ENCODE assay signal across 15 mouse cellular contexts in genomic region chr1:62215842-62216241, GRCm38 (mm10).
A peak's percentile ranks its signal among the peaks of the same experiment; 100 is the strongest.
DNase-seq lines count a peak whose midpoint lies in the region; ATAC-seq lines count a peak whose summit lies in the region.
"Had no signal": no experiment of that assay in that cellular context is flagged by ENCODE, and none has a peak within 500 bp of the region (broad histone marks: within the 10 kb centered on the region; RNA-seq: fewer than 3 reads in every experiment).

No protein-coding gene starts in this region.

- H3K36me3 ChIP-seq in embryonic facial prominence, embryonic 14.5 days (ENCODE audit: control insufficient read depth, insufficient read depth, low read length): no peaks in the 10 kb centered on the region
- no peaks in the 10 kb centered on the region for H3K36me3 ChIP-seq in embryonic facial prominence, embryonic 10.5 days (replicated peaks)
- no peaks in the 10 kb centered on the region for H3K36me3 ChIP-seq in hindbrain, embryonic 15.5 days
- no peaks in the 10 kb centered on the region for H3K36me3 ChIP-seq in limb, embryonic 10.5 days
- H3K36me3 ChIP-seq: G1E; heart, embryonic 10.5 days; limb, embryonic 15.5 days had no signal

- H3K9ac ChIP-seq in embryonic facial prominence, embryonic 14.5 days (ENCODE audit: low read depth, low read length): no peak overlapping the region
- H3K9ac ChIP-seq in hindbrain, embryonic 15.5 days: no peak overlapping the region
- H3K9ac ChIP-seq: limb, embryonic 15.5 days had no signal

- H3K4me1 ChIP-seq in embryonic facial prominence, embryonic 14.5 days (ENCODE audit: control insufficient read depth, insufficient read depth, low read length): no peaks in the 10 kb centered on the region; the same call in 1 of the 2 replicates
- peaks cover 19% of the 10 kb centered on the region for H3K4me1 ChIP-seq in embryonic facial prominence, embryonic 10.5 days
- peaks cover 20% of the 10 kb centered on the region for H3K4me1 ChIP-seq in hindbrain, embryonic 15.5 days (replicated peaks)
- peaks cover 4% of the 10 kb centered on the region for H3K4me1 ChIP-seq in limb, embryonic 10.5 days
- H3K4me1 ChIP-seq: heart, embryonic 10.5 days; limb, embryonic 15.5 days had no signal

- H3K9me3 ChIP-seq in embryonic facial prominence, embryonic 14.5 days (ENCODE audit: control insufficient read depth, low read length): no peaks in the 10 kb centered on the region
- H3K9me3 ChIP-seq in embryonic facial prominence, embryonic 10.5 days: no peaks in the 10 kb centered on the region
- H3K9me3 ChIP-seq in hindbrain, embryonic 15.5 days: no peaks in the 10 kb centered on the region
- H3K9me3 ChIP-seq in limb, embryonic 10.5 days (replicated peaks): no peaks in the 10 kb centered on the region
- H3K9me3 ChIP-seq: G1E; heart, embryonic 10.5 days; limb, embryonic 15.5 days had no signal

- peak; percentile 25 for DNase-seq in embryonic facial prominence, embryonic 14.5 days (ENCODE audit: low spot score)
- DNase-seq in embryonic facial prominence, embryonic 10.5 days (ENCODE audit: low spot score): no peak
- DNase-seq in right cerebral cortex, adult 18-20 months: peak; percentile 6
- no peak for DNase-seq in right cerebral cortex, adult 2 months (ENCODE audit: low spot score in 2 of 2)
- DNase-seq in layer of hippocampus, postnatal 36 days: peak; percentile 45 to 50
- DNase-seq in limb, embryonic 10.5 days (ENCODE audit: low spot score): no peak
- DNase-seq in heart, adult 9 months (ENCODE audit: low spot score in 2 of 2): no peak
- DNase-seq: kidney, postnatal 4 days; lung, postnatal 10 days; thymus, postnatal 36 days had no signal

- H3K4me3 ChIP-seq in embryonic facial prominence, embryonic 14.5 days (ENCODE audit: low read depth, low read length): no peak overlapping the region
- H3K4me3 ChIP-seq in embryonic facial prominence, embryonic 10.5 days: no peak overlapping the region
- H3K4me3 ChIP-seq in hindbrain, embryonic 15.5 days: no peak overlapping the region
- H3K4me3 ChIP-seq in limb, embryonic 10.5 days: no peak overlapping the region
- H3K4me3 ChIP-seq: heart, embryonic 10.5 days; limb, embryonic 15.5 days had no signal

- no peak overlapping the region for H3K4me2 ChIP-seq in embryonic facial prominence, embryonic 14.5 days (ENCODE audit: low read depth, low read length)
- H3K4me2 ChIP-seq in hindbrain, embryonic 15.5 days: no peak overlapping the region
- H3K4me2 ChIP-seq: limb, embryonic 15.5 days had no signal

- no peak for ATAC-seq in embryonic facial prominence, embryonic 14.5 days (ENCODE audit: low read depth)
- 0 out of 2 replicates have a peak, but pooled peaks have one; percentile 30 for ATAC-seq in hindbrain, embryonic 15.5 days (ENCODE audit: low FRiP score, low read depth)
- ATAC-seq: inflammation-experienced regulatory T-cells, adult 6 months had no signal

- WGBS in embryonic facial prominence, embryonic 14.5 days: 55% methylated on average over 2 of the region's 2 CpGs
- WGBS in embryonic facial prominence, embryonic 10.5 days: 76% methylated on average over 2 of the region's 2 CpGs
- 51% methylated on average over 2 of the region's 2 CpGs for WGBS in hindbrain, embryonic 15.5 days
- WGBS in limb, embryonic 10.5 days: 80% methylated on average over 2 of the region's 2 CpGs

- H3K27me3 ChIP-seq in embryonic facial prominence, embryonic 14.5 days (replicated peaks; ENCODE audit: control insufficient read depth, insufficient read depth, low read length): no peaks in the 10 kb centered on the region
- H3K27me3 ChIP-seq in embryonic facial prominence, embryonic 10.5 days (replicated peaks; ENCODE audit: low read depth, poor library complexity, severe bottlenecking): no peaks in the 10 kb centered on the region
- no peaks in the 10 kb centered on the region for H3K27me3 ChIP-seq in hindbrain, embryonic 15.5 days
- no peaks in the 10 kb centered on the region for H3K27me3 ChIP-seq in limb, embryonic 10.5 days (ENCODE audit: low read depth, poor library complexity, severe bottlenecking)
- H3K27me3 ChIP-seq: limb, embryonic 15.5 days had no signal

- H3K27ac ChIP-seq in embryonic facial prominence, embryonic 14.5 days (replicated peaks; ENCODE audit: low read depth, low read length): no peak overlapping the region
- H3K27ac ChIP-seq in embryonic facial prominence, embryonic 10.5 days (replicated peaks): no peak overlapping the region
- 0 out of 2 replicates have a peak overlapping the region, but pooled peaks have one; percentile 10 for H3K27ac ChIP-seq in hindbrain, embryonic 15.5 days (replicated peaks)
- no peak overlapping the region for H3K27ac ChIP-seq in limb, embryonic 10.5 days
- H3K27ac ChIP-seq: heart, embryonic 10.5 days; limb, embryonic 15.5 days had no signal

Comparison
In these comparisons a context has a peak if more than half of its experiments do, and no peak if none do; other contexts are left out.
1. DNase-seq: peak in embryonic facial prominence, embryonic 14.5 days (single experiment), right cerebral cortex, adult 18-20 months (single experiment) and layer of hippocampus, postnatal 36 days (2 of 2); none in embryonic facial prominence, embryonic 10.5 days (single experiment), right cerebral cortex, adult 2 months (0 of 2), limb, embryonic 10.5 days (single experiment) and heart, adult 9 months (0 of 2).